Mouse (Mus musculus) stomach, postnatal 0 days (tissue): ENCODE results near the gene Strip1.

Experiments used
- CTCF ChIP-seq: IDR thresholded peaks from 2 replicates; pipeline ENCODE4 v1.5.1; 2016; ENCODE audit warnings: antibody characterized with exemption, low read depth, mild to moderate bottlenecking, moderate library complexity
- EP300 ChIP-seq: optimal IDR thresholded peaks from 2 replicates; pipeline ENCODE3; 2016; ENCODE audit warnings: antibody characterized with exemption

GRCm38 (mm10) chr3:107571205-107571604 is 60.3 kb downstream of the Strip1 start:
- TF ChIP-seq CTCF (peak; percentile 65), EP300 (no peak)
